Comparison of ENCODE assay signal across 41 mouse cellular contexts in the genomic region with DNA sequence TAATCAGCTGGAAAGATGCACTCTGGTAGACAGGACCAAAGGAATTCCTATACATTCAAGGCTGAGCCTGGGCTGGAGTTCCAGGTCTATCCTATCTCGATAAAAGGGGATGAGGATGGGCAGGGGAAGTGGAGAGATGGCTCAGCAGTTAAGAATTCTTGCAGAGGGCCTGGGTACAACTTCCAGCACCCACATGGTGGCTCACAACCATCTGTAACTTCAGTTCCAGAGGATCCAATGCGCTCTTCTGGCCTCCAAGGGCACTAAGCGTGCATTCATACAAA. TPM values are rescaled to one million over a fixed set of nuclear protein-coding genes. Genes with fewer than 3 reads are reported as not detected.
DNase-seq lines count a peak whose midpoint lies in the region; ATAC-seq and TF ChIP-seq lines count a peak whose summit lies in the region.
"Had no signal": no experiment of that assay in that cellular context is flagged by ENCODE, and none has a peak within 500 bp of the region (broad histone marks: within the 10 kb centered on the region; RNA-seq: fewer than 3 reads in every experiment).

No protein-coding gene starts in this region.

- no peaks in the 10 kb centered on the region for H3K27me3 ChIP-seq in megakaryocyte, embryonic 14.5 days (replicated peaks)
- no peaks in the 10 kb centered on the region for H3K27me3 ChIP-seq in liver, embryonic 14.5 days (ENCODE audit: control insufficient read depth, insufficient read depth, low read length)
- no peaks in the 10 kb centered on the region for H3K27me3 ChIP-seq in intestine, embryonic 15.5 days (replicated peaks)
- H3K27me3 ChIP-seq: embryonic facial prominence, embryonic 13.5 days; heart, embryonic 12.5 days; midbrain, embryonic 15.5 days had no signal

- peaks cover 41% of the 10 kb centered on the region for H3K36me3 ChIP-seq in megakaryocyte, embryonic 14.5 days (replicated peaks; ENCODE audit: low read length)
- H3K36me3 ChIP-seq in liver, embryonic 14.5 days (replicated peaks; ENCODE audit: control insufficient read depth, insufficient read depth, low read depth): peaks cover 45% of the 10 kb centered on the region
- H3K36me3 ChIP-seq in intestine, embryonic 15.5 days: peaks cover 5% of the 10 kb centered on the region; the same call in 1 of the 2 replicates

- no peak for ATAC-seq in megakaryocyte, adult 5-6 weeks (ENCODE audit: poor library complexity, severe bottlenecking)
- ATAC-seq in liver, embryonic 14.5 days (ENCODE audit: insufficient read depth): no peak
- no peak for ATAC-seq in intestine, embryonic 15.5 days
- ATAC-seq: forebrain, embryonic 16.5 days; hindbrain, embryonic 16.5 days; intestine, embryonic 16.5 days; lung, postnatal 0 days; midbrain, embryonic 15.5 days had no signal

- H3K27ac ChIP-seq in liver, embryonic 14.5 days: peak overlapping the region; percentile 92
- no peak overlapping the region for H3K27ac ChIP-seq in intestine, embryonic 15.5 days
- H3K27ac ChIP-seq: embryonic facial prominence, embryonic 13.5 days; forebrain, embryonic 10.5 days; gastrocnemius, adult 2 months; midbrain, embryonic 10.5 days; midbrain, embryonic 15.5 days; stomach, postnatal 0 days had no signal

- WGBS in liver, embryonic 14.5 days (ENCODE audit: insufficient replicate concordance): 74% methylated on average over 3 of the region's 3 CpGs
- WGBS in intestine, embryonic 15.5 days: 92% methylated on average over 3 of the region's 3 CpGs

- H3K4me3 ChIP-seq in megakaryocyte, embryonic 14.5 days (replicated peaks): peak overlapping the region; percentile 68
- H3K4me3 ChIP-seq in liver, embryonic 14.5 days (ENCODE audit: insufficient read depth in 1 of 2, low read depth in 2 of 2, low read length in 2 of 2): no peak overlapping the region
- no peak overlapping the region for H3K4me3 ChIP-seq in intestine, embryonic 15.5 days (replicated peaks)
- H3K4me3 ChIP-seq: embryonic facial prominence, embryonic 13.5 days; forebrain, embryonic 10.5 days; gastrocnemius, adult 2 months; heart, embryonic 12.5 days; midbrain, embryonic 10.5 days; midbrain, embryonic 15.5 days had no signal

- H3K9me3 ChIP-seq in megakaryocyte, embryonic 14.5 days: no peaks in the 10 kb centered on the region
- no peaks in the 10 kb centered on the region for H3K9me3 ChIP-seq in liver, embryonic 14.5 days (ENCODE audit: control insufficient read depth, low read length)
- H3K9me3 ChIP-seq in intestine, embryonic 15.5 days: no peaks in the 10 kb centered on the region
- H3K9me3 ChIP-seq: embryonic facial prominence, embryonic 13.5 days; forebrain, embryonic 10.5 days; heart, embryonic 12.5 days; midbrain, embryonic 10.5 days; midbrain, embryonic 15.5 days had no signal

- peak overlapping the region; percentile 15 for H3K9ac ChIP-seq in liver, embryonic 14.5 days (replicated peaks)
- H3K9ac ChIP-seq in intestine, embryonic 15.5 days: no peak overlapping the region
- H3K9ac ChIP-seq: embryonic facial prominence, embryonic 13.5 days; heart, embryonic 12.5 days; midbrain, embryonic 15.5 days had no signal

- DNase-seq in induced T-regulatory cell, adult 2 months (ENCODE audit: low read depth): peak; percentile 63
- DNase-seq in liver, embryonic 14.5 days (ENCODE audit: low read depth in 3 of 3, low spot score in 3 of 3): no peak
- no peak for DNase-seq in adipocyte (ENCODE audit: low spot score)
- no peak for DNase-seq in cerebellum, adult 9-10 months
- DNase-seq: adrenal gland, postnatal 25 days; cerebellum, adult 11-12 months; cerebellum, postnatal 10 days; gastrocnemius, adult 2 months; heart, postnatal 10 days; kidney, adult 9 months; kidney, postnatal 10 days; layer of hippocampus, adult 9-11 months; right cerebral cortex, adult 18-20 months; thymus, adult 18-20 months; thymus, postnatal 25 days had no signal

- no peak for TF ChIP-seq EP300 in liver, embryonic 14.5 days (IDR thresholded peaks at IDR 0.05; ENCODE audit: low read depth)

- peaks cover 78% of the 10 kb centered on the region for H3K4me1 ChIP-seq in megakaryocyte, embryonic 14.5 days
- H3K4me1 ChIP-seq in liver, embryonic 14.5 days (replicated peaks; ENCODE audit: control insufficient read depth in 2 of 2, insufficient read depth in 2 of 2, low read length in 1 of 2): peaks cover 56 to 70% of the 10 kb centered on the region in 2 experiments
- H3K4me1 ChIP-seq in intestine, embryonic 15.5 days (replicated peaks): peaks cover 13% of the 10 kb centered on the region

- TF ChIP-seq CTCF in liver, embryonic 14.5 days (IDR thresholded peaks at IDR 0.05; ENCODE audit: low read depth): no peak

- peak overlapping the region; percentile 9; the same call in 1 of the 2 replicates for H3K4me2 ChIP-seq in liver, embryonic 14.5 days (ENCODE audit: low read depth)
- no peak overlapping the region for H3K4me2 ChIP-seq in intestine, embryonic 15.5 days (replicated peaks)
- H3K4me2 ChIP-seq: embryonic facial prominence, embryonic 13.5 days; heart, embryonic 12.5 days; midbrain, embryonic 15.5 days had no signal

RNA-seq across cellular contexts. Expression of a gene that starts 6.5 kb away (rescaled TPM):
- polyA plus RNA-seq in megakaryocyte, embryonic 14.5 days (2012; ENCODE audit: insufficient read depth, low replicate concordance): 350 and 629 TPM in 2 replicates
- 65.2 and 66.9 TPM in 2 replicates for total RNA-seq in megakaryocyte, adult 5-6 weeks (2015)
- total RNA-seq in megakaryocyte, adult 5-6 weeks (2017): 155 and 168 TPM in 2 replicates
- polyA plus RNA-seq in liver, embryonic 14.5 days (2012; rRNA removed): 61.4 and 64.5 TPM in 2 replicates
- polyA plus RNA-seq in liver, embryonic 14.5 days (2014; fragmentation: Nextera tagmentation; extraction: Ambion mirVana): 60.4 and 69.9 TPM in 2 replicates
- polyA plus RNA-seq in intestine, embryonic 15.5 days (2015; fragmentation: Nextera tagmentation; extraction: Ambion mirVana): 13.4 TPM in 2 replicates

RNA-seq across cellular contexts. Expression of a gene that starts 52.4 kb away (rescaled TPM):
- not detected in 2 replicates for polyA plus RNA-seq in megakaryocyte, embryonic 14.5 days (2012; ENCODE audit: insufficient read depth, low replicate concordance)
- not detected in 2 replicates for total RNA-seq in megakaryocyte, adult 5-6 weeks (2015)
- total RNA-seq in megakaryocyte, adult 5-6 weeks (2017): not detected in 2 replicates
- polyA plus RNA-seq in liver, embryonic 14.5 days (2012; rRNA removed): not detected in 2 replicates
- not detected in 2 replicates for polyA plus RNA-seq in liver, embryonic 14.5 days (2014; fragmentation: Nextera tagmentation; extraction: Ambion mirVana)
- polyA plus RNA-seq in intestine, embryonic 15.5 days (2015; fragmentation: Nextera tagmentation; extraction: Ambion mirVana): not detected in 2 replicates
- total RNA-seq: adrenal gland, adult 18-20 months; adrenal gland, postnatal 25 days; common myeloid progenitor, adult 5-6 weeks; gastrocnemius, adult 2 months; heart, postnatal 10 days; left cerebral cortex, postnatal 14 days; liver, adult 2 months; neutrophil, adult 5-6 weeks had no signal
- polyA plus RNA-seq: C2C12; embryonic facial prominence, embryonic 13.5 days; forebrain, embryonic 10.5 days; forebrain, embryonic 16.5 days; gonadal fat pad, adult 2 months; heart, embryonic 12.5 days; hindbrain, embryonic 11.5 days; hindbrain, embryonic 16.5 days; intestine, embryonic 16.5 days; large intestine, adult 2 months; limb, embryonic 11.5 days; liver, adult 2 months; lung, postnatal 0 days; macrophage; midbrain, embryonic 10.5 days; midbrain, embryonic 15.5 days; neural tube, embryonic 11.5 days; spleen, adult 2 months; stomach, postnatal 0 days had no signal

RNA-seq across cellular contexts. Expression of a gene that starts 52.6 kb away (rescaled TPM):
- 9.9 and 12.4 TPM in 2 replicates for polyA plus RNA-seq in megakaryocyte, embryonic 14.5 days (2012; ENCODE audit: insufficient read depth, low replicate concordance)
- 11.3 and 11.5 TPM in 2 replicates for total RNA-seq in megakaryocyte, adult 5-6 weeks (2015)
- 4.9 and 6.8 TPM in 2 replicates for total RNA-seq in megakaryocyte, adult 5-6 weeks (2017)
- 3.3 and 3.6 TPM in 2 replicates for polyA plus RNA-seq in liver, embryonic 14.5 days (2012; rRNA removed)
- 2.3 and 2.9 TPM in 2 replicates for polyA plus RNA-seq in liver, embryonic 14.5 days (2014; fragmentation: Nextera tagmentation; extraction: Ambion mirVana)
- polyA plus RNA-seq in intestine, embryonic 15.5 days (2015; fragmentation: Nextera tagmentation; extraction: Ambion mirVana): 13.1 and 13.8 TPM in 2 replicates

RNA-seq across cellular contexts. Expression of a gene that starts 55.2 kb away (rescaled TPM):
- polyA plus RNA-seq in megakaryocyte, embryonic 14.5 days (2012; ENCODE audit: insufficient read depth, low replicate concordance): 0.20 TPM in 1 of 2 replicates, not detected in the other
- total RNA-seq in megakaryocyte, adult 5-6 weeks (2015): not detected in 2 replicates
- total RNA-seq in megakaryocyte, adult 5-6 weeks (2017): 0.18 and 0.65 TPM in 2 replicates
- 0.09 TPM in 1 of 2 replicates, not detected in the other for polyA plus RNA-seq in liver, embryonic 14.5 days (2012; rRNA removed)
- polyA plus RNA-seq in liver, embryonic 14.5 days (2014; fragmentation: Nextera tagmentation; extraction: Ambion mirVana): not detected in 2 replicates
- polyA plus RNA-seq in intestine, embryonic 15.5 days (2015; fragmentation: Nextera tagmentation; extraction: Ambion mirVana): 0.49 and 0.80 TPM in 2 replicates
- total RNA-seq: adrenal gland, adult 18-20 months; gastrocnemius, adult 2 months; heart, postnatal 10 days; liver, adult 2 months; neutrophil, adult 5-6 weeks had no signal
- polyA plus RNA-seq: C2C12; large intestine, adult 2 months; liver, adult 2 months; spleen, adult 2 months had no signal
